Mouse (Mus musculus): Measurements from ENCODE around the gene Runx1. TPM values are rescaled to one million over a fixed set of nuclear protein-coding genes. Genes with fewer than 3 reads are reported as not detected.

Runx1 gene
- 0.94 and 1.7 TPM in 2 replicates for polyA plus RNA-seq (2015; fragmentation: Nextera tagmentation; extraction: Ambion mirVana)

DNA sequence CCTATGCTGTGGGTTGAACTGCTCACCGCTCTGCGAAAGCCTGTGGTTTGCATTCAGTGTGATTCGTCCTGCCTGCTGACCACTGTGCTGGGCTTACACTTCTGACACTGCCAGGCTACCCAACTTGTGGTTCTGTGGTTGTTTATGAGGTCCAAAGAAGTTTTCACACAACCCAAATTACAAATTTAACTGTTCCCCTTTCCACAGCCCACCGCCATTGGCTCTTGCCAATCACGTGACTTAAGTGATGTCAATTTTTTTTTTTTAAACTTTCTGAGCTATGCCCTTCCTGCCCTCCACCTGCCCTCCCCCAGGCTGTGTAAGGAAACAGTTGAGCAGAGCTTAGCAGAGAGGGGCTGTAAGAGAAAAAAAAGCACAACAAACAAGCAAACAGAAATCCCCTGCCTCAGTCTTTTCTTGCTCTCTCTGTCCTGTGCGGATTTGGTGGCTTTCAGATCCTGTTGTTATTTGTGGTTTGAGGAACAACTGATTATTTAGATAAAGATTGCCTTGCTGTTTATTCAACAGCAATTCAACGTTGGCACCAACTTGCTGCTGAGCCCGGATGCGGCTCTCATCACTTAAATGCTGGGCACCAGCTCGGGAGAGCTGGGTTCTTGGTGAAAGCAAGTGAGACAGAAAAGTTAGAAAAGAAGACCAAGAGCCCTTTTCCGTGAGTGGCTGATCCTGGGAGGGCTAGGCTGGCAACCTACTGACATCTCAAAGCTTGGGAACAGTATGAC, at the start of gene Runx1:
Gene Runx1 (minus strand): TSS at position 242 of the 743 bp plus-strand sequence.
- H3K4me2 ChIP-seq (ENCODE audit: low read length), result no peak within 1 kb of the TSS
- no peak within 1 kb of the TSS for H3K27ac ChIP-seq (ENCODE audit: low read depth, low read length)
- no peak within 1 kb of the TSS for H3K4me3 ChIP-seq (ENCODE audit: low read length)
- peaks cover 3% of the 10 kb centered on the region; the same call in 1 of the 2 replicates for H3K4me1 ChIP-seq (ENCODE audit: control insufficient read depth, insufficient read depth, low read depth, low read length)
- H3K36me3 ChIP-seq (ENCODE audit: control insufficient read depth, insufficient read depth, low read length), result no peaks in the 10 kb centered on the region
- no peaks in the 10 kb centered on the region for H3K9me3 ChIP-seq (ENCODE audit: control insufficient read depth, low read length)
- H3K9ac ChIP-seq (ENCODE audit: low read depth, low read length), result no peak within 1 kb of the TSS
- no peaks in the 10 kb centered on the region for H3K27me3 ChIP-seq (replicated peaks; ENCODE audit: control insufficient read depth, insufficient read depth, low read length)
- WGBS, result 90% methylated on average over 11 of the region's 11 CpGs
- no peak for ATAC-seq

DNA sequence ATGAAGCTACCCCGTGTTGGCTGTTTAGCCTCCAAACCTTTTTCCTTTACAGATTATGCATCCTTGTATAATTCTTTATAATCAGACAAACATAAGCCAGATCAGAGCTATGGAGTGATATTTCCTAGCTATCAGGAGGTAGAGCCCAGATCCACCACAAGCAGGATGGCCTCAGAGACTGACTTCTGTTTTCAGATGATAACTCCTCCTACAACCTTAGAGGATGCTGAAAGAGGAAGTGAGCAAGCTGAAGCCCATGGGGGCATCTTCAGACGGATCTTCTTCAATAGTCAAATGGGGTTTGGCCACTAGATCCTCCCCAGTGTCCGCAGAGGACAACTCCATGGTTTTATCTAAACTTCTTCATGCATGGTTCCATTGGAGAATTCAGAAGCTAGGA, 48.1 kb upstream of the Runx1 start:
- H3K4me1 ChIP-seq (ENCODE audit: control insufficient read depth, insufficient read depth, low read depth, low read length), result no peaks in the 10 kb centered on the region
- no peaks in the 10 kb centered on the region for H3K9me3 ChIP-seq (ENCODE audit: control insufficient read depth, low read length)
- no peak overlapping the region for H3K4me3 ChIP-seq (ENCODE audit: low read length)
- no peak overlapping the region for H3K27ac ChIP-seq (ENCODE audit: low read depth, low read length)
- 91% methylated on average over 3 of the region's 3 CpGs for WGBS
- ATAC-seq, result no peak
- H3K27me3 ChIP-seq (replicated peaks; ENCODE audit: control insufficient read depth, insufficient read depth, low read length), result no peaks in the 10 kb centered on the region
- H3K36me3 ChIP-seq (ENCODE audit: control insufficient read depth, insufficient read depth, low read length), result no peaks in the 10 kb centered on the region
- no peak overlapping the region for H3K9ac ChIP-seq (ENCODE audit: low read depth, low read length)
- no peak overlapping the region for H3K4me2 ChIP-seq (ENCODE audit: low read length)

DNA sequence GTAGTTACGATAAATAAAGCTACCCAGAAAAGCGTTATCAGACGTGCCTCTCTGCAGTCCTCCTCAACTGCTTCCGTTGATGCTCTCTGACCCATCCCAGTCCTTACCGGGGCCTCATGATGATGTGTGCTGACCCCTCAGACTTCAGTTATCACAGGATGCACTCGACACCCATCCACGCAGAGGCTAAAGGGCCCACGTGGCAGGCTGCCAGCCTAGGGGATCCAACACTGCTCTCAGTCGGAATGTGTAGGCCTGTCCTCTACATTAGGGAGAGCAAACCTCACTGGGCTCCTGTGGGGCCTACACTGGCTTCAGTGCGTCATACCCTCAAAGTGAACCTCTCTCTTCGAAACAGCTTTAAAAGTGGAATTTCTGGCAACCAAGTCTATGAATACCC, 45.8 kb upstream of the Runx1 start:
- 87% methylated on average over 11 of the region's 11 CpGs for WGBS
- Histone ChIP-seq H3K9ac (ENCODE audit: low read depth, low read length) (no peak overlapping the region), H3K27ac (ENCODE audit: low read depth, low read length) (no peak overlapping the region), H3K4me2 (ENCODE audit: low read length) (no peak overlapping the region), H3K4me3 (ENCODE audit: low read length) (no peak overlapping the region), H3K4me1 (ENCODE audit: control insufficient read depth, insufficient read depth, low read depth, low read length) (no peaks in the 10 kb centered on the region), H3K9me3 (ENCODE audit: control insufficient read depth, low read length) (no peaks in the 10 kb centered on the region), H3K27me3 (replicated peaks; ENCODE audit: control insufficient read depth, insufficient read depth, low read length) (no peaks in the 10 kb centered on the region), H3K36me3 (ENCODE audit: control insufficient read depth, insufficient read depth, low read length) (no peaks in the 10 kb centered on the region)
- ATAC-seq, result no peak

DNA sequence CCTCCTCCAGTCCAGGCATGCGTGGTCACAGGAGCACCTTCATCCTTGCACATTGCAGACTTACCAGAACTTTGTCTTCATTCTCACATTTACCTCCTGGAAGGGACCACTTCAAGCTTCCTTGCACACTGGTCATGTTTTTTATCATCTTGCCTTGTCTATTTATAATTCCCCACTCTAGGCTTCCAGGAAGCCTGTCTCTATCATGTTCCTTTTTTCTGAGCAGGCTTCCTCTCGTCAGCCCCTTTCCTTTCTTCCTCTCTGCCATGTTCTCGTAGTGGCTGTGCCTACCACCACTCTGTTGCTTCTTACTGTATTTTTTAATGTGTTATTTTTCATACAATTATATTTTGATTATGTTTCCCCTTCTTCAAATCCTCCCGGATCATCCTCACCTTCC, 42.6 kb upstream of the Runx1 start:
- H3K4me1 ChIP-seq (ENCODE audit: control insufficient read depth, insufficient read depth, low read depth, low read length), result no peaks in the 10 kb centered on the region
- H3K27ac ChIP-seq (ENCODE audit: low read depth, low read length), result no peak overlapping the region
- H3K27me3 ChIP-seq (replicated peaks; ENCODE audit: control insufficient read depth, insufficient read depth, low read length), result no peaks in the 10 kb centered on the region
- 89% methylated on average over 4 of the region's 4 CpGs for WGBS
- no peak overlapping the region for H3K4me3 ChIP-seq (ENCODE audit: low read length)
- no peak for ATAC-seq
- H3K4me2 ChIP-seq (ENCODE audit: low read length), result no peak overlapping the region
- no peak overlapping the region for H3K9ac ChIP-seq (ENCODE audit: low read depth, low read length)
- H3K9me3 ChIP-seq (ENCODE audit: control insufficient read depth, low read length), result no peaks in the 10 kb centered on the region
- H3K36me3 ChIP-seq (ENCODE audit: control insufficient read depth, insufficient read depth, low read length), result no peaks in the 10 kb centered on the region

DNA sequence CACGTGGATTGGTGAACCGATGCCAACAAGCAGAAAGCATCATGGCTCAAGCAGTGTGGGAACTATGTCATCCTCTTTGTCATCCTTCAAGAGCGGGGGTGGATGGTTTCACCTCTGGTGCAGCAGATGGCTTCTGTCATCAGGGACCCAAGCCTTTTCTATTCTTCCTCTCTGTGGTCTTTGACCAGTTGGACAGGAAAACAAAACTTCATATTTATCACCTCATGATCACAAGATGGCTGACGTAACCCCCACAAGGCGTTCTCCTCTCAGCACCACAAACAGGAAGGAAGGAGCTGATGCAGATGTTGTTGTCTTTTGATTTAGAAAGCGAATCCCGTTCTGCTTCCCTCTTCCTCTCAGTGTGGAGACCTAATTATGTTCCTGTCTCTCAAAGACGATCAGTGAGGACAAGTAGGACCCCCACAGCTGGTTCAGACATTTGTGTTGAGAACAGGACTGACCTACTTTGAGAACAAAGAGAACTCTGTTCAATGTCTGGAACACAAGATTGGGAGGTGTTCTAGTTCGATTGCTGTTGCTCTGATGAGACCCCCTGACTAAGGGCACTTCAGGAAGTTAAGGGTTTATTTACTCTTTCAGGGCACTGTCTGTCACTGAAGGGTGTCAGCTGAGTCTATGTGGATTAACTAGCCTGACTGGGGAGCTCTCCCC, 41.4 kb upstream of the Runx1 start:
- Histone ChIP-seq H3K9me3 (ENCODE audit: control insufficient read depth, low read length) (no peaks in the 10 kb centered on the region), H3K4me3 (ENCODE audit: low read length) (no peak overlapping the region), H3K27me3 (replicated peaks; ENCODE audit: control insufficient read depth, insufficient read depth, low read length) (no peaks in the 10 kb centered on the region), H3K27ac (ENCODE audit: low read depth, low read length) (no peak overlapping the region), H3K36me3 (ENCODE audit: control insufficient read depth, insufficient read depth, low read length) (no peaks in the 10 kb centered on the region), H3K9ac (ENCODE audit: low read depth, low read length) (no peak overlapping the region), H3K4me2 (ENCODE audit: low read length) (no peak overlapping the region), H3K4me1 (ENCODE audit: control insufficient read depth, insufficient read depth, low read depth, low read length) (no peaks in the 10 kb centered on the region)
- ATAC-seq, result no peak
- 81% methylated on average over 9 of the region's 9 CpGs for WGBS

DNA sequence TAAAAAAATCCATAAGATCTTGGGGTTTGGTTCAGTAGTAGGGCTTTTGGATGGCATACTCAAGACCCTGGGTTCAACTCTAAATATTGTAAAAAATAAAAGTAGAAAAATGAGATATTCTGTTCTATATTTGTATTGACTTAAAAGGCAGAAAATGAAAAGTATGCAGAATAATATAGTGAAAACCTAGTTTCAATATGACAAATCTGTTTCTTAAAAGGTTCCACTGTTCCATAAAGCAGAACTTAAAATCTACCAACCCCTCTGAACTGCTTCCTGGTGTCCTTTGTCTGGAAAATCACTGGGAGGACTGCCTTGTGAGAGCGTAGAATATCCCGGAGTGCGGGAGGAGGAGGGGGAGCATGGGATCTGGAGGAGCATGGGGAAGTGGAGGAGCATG, 39.4 kb upstream of the Runx1 start:
- H3K27ac ChIP-seq (ENCODE audit: low read depth, low read length), result no peak overlapping the region
- WGBS, result 92% methylated on average over 3 of the region's 3 CpGs
- no peak overlapping the region for H3K4me3 ChIP-seq (ENCODE audit: low read length)
- H3K9me3 ChIP-seq (ENCODE audit: control insufficient read depth, low read length), result no peaks in the 10 kb centered on the region
- H3K36me3 ChIP-seq (ENCODE audit: control insufficient read depth, insufficient read depth, low read length), result no peaks in the 10 kb centered on the region
- ATAC-seq, result no peak
- no peak overlapping the region for H3K4me2 ChIP-seq (ENCODE audit: low read length)
- H3K9ac ChIP-seq (ENCODE audit: low read depth, low read length), result no peak overlapping the region
- no peaks in the 10 kb centered on the region for H3K4me1 ChIP-seq (ENCODE audit: control insufficient read depth, insufficient read depth, low read depth, low read length)
- H3K27me3 ChIP-seq (replicated peaks; ENCODE audit: control insufficient read depth, insufficient read depth, low read length), result no peaks in the 10 kb centered on the region

DNA sequence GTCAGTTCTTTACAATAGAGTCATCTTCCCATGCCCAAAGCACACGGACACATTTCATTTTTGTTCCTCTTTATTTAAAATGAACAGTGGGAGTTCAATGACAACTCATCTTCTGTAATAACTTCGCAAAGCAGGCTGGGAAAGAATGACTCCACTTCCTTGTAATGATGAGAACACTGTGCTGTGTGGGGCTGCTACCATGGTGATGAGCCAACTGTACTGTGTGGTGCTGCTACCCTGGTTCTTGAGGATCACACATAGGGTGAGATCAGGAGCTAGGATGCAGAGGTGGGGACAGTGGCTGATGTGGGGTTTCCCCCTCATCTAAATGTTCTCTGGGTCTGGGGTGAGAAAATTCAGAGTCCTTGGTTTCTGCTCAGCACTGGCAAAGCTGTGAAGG, 38.2 kb upstream of the Runx1 start:
- 81% methylated on average over 2 of the region's 2 CpGs for WGBS
- no peak for ATAC-seq
- Histone ChIP-seq H3K36me3 (ENCODE audit: control insufficient read depth, insufficient read depth, low read length) (no peaks in the 10 kb centered on the region), H3K4me3 (ENCODE audit: low read length) (no peak overlapping the region), H3K4me2 (ENCODE audit: low read length) (no peak overlapping the region), H3K9me3 (ENCODE audit: control insufficient read depth, low read length) (no peaks in the 10 kb centered on the region), H3K9ac (ENCODE audit: low read depth, low read length) (no peak overlapping the region), H3K27me3 (replicated peaks; ENCODE audit: control insufficient read depth, insufficient read depth, low read length) (no peaks in the 10 kb centered on the region), H3K27ac (ENCODE audit: low read depth, low read length) (no peak overlapping the region), H3K4me1 (ENCODE audit: control insufficient read depth, insufficient read depth, low read depth, low read length) (no peaks in the 10 kb centered on the region)

DNA sequence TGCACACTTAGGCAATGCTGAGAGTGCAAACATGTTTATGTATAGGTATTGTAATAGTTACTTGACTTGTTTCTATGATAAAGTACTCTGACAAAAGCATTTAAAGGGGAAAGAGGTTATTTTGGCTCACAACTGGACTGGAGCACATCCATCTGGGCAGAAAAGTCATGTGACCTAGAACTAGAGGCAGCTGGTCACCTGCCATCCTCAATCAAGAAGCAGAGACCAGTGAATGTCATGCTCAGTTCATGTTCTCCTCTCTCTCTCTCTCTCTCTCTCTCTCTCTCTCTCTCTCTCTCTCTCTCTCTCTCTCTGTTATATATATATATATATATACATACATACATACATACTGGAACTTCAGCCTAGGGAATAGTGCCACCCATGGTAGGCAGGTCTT, 37.2 kb upstream of the Runx1 start:
- H3K27ac ChIP-seq (ENCODE audit: low read depth, low read length), result no peak overlapping the region
- no peak for ATAC-seq
- H3K4me3 ChIP-seq (ENCODE audit: low read length), result no peak overlapping the region
- no peak overlapping the region for H3K4me2 ChIP-seq (ENCODE audit: low read length)
- no peaks in the 10 kb centered on the region for H3K9me3 ChIP-seq (ENCODE audit: control insufficient read depth, low read length)
- H3K9ac ChIP-seq (ENCODE audit: low read depth, low read length), result no peak overlapping the region
- H3K4me1 ChIP-seq (ENCODE audit: control insufficient read depth, insufficient read depth, low read depth, low read length), result no peaks in the 10 kb centered on the region
- H3K36me3 ChIP-seq (ENCODE audit: control insufficient read depth, insufficient read depth, low read length), result no peaks in the 10 kb centered on the region
- no peaks in the 10 kb centered on the region for H3K27me3 ChIP-seq (replicated peaks; ENCODE audit: control insufficient read depth, insufficient read depth, low read length)

DNA sequence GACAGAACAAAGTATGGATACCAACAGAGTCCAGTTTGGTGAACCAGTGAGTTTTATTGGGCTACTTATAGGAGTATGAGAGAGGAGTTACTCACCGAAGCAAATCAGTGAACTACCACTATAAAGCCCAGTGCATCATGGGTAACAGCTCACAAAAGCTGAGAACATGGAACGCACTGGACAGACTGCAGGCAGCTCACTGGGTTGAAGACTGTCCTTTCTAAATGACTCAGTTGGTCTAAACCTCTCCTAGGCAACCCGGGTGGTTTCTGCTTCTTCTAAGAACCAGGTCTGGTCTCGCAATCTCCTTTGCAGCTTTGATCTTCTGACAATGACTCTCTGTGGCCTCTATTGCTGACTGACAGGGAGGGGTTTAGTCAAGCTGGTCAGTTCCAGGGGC, 36.5 kb upstream of the Runx1 start:
- H3K4me1 ChIP-seq (ENCODE audit: control insufficient read depth, insufficient read depth, low read depth, low read length), result no peaks in the 10 kb centered on the region
- H3K36me3 ChIP-seq (ENCODE audit: control insufficient read depth, insufficient read depth, low read length), result no peaks in the 10 kb centered on the region
- H3K9me3 ChIP-seq (ENCODE audit: control insufficient read depth, low read length), result no peaks in the 10 kb centered on the region
- no peak for ATAC-seq
- no peak overlapping the region for H3K4me3 ChIP-seq (ENCODE audit: low read length)
- WGBS, result 87% methylated on average over 4 of the region's 4 CpGs
- no peak overlapping the region for H3K9ac ChIP-seq (ENCODE audit: low read depth, low read length)
- H3K27me3 ChIP-seq (replicated peaks; ENCODE audit: control insufficient read depth, insufficient read depth, low read length), result no peaks in the 10 kb centered on the region
- no peak overlapping the region for H3K4me2 ChIP-seq (ENCODE audit: low read length)
- no peak overlapping the region for H3K27ac ChIP-seq (ENCODE audit: low read depth, low read length)

All from hindbrain, embryonic 16.5 days (tissue).